ENCODE assay signal across 11 mouse cellular contexts in genomic region chr9:62540736-62541135, GRCm38 (mm10). TPM values are rescaled to one million over a fixed set of nuclear protein-coding genes. Genes with fewer than 3 reads are reported as not detected.
A peak's percentile ranks its signal among the peaks of the same experiment; 100 is the strongest.
DNase-seq lines count a peak whose midpoint lies in the region; ATAC-seq lines count a peak whose summit lies in the region.
"Had no signal": no experiment of that assay in that cellular context is flagged by ENCODE, and none has a peak within 500 bp of the region (broad histone marks: within the 10 kb centered on the region; RNA-seq: fewer than 3 reads in every experiment).

No protein-coding gene starts in this region.

- peaks cover 12% of the 10 kb centered on the region; the same call in 1 of the 2 replicates for H3K27me3 ChIP-seq in embryonic facial prominence, embryonic 12.5 days
- no peaks in the 10 kb centered on the region for H3K27me3 ChIP-seq in neural tube, embryonic 13.5 days

- H3K27ac ChIP-seq in embryonic facial prominence, embryonic 12.5 days, result peak overlapping the region; percentile 54
- H3K27ac ChIP-seq in neural tube, embryonic 13.5 days (replicated peaks), result peak overlapping the region; percentile 77
- H3K27ac ChIP-seq: liver, embryonic 13.5 days had no signal

- H3K4me1 ChIP-seq in embryonic facial prominence, embryonic 12.5 days, result peaks cover 22% of the 10 kb centered on the region
- H3K4me1 ChIP-seq in neural tube, embryonic 13.5 days (replicated peaks), result peaks cover 82% of the 10 kb centered on the region

- 42% methylated on average over 10 of the region's 10 CpGs for WGBS in embryonic facial prominence, embryonic 12.5 days
- 28% methylated on average over 10 of the region's 10 CpGs for WGBS in neural tube, embryonic 13.5 days

- no peak overlapping the region for H3K4me3 ChIP-seq in embryonic facial prominence, embryonic 12.5 days
- no peak overlapping the region for H3K4me3 ChIP-seq in neural tube, embryonic 13.5 days
- H3K4me3 ChIP-seq: erythroblast, embryonic 14.5 days; liver, embryonic 13.5 days had no signal

- no peaks in the 10 kb centered on the region for H3K36me3 ChIP-seq in embryonic facial prominence, embryonic 12.5 days
- H3K36me3 ChIP-seq in neural tube, embryonic 13.5 days, result no peaks in the 10 kb centered on the region
- H3K36me3 ChIP-seq: G1E; liver, embryonic 13.5 days had no signal

- H3K9me3 ChIP-seq in embryonic facial prominence, embryonic 12.5 days, result no peaks in the 10 kb centered on the region
- H3K9me3 ChIP-seq in neural tube, embryonic 13.5 days, result no peaks in the 10 kb centered on the region
- H3K9me3 ChIP-seq: G1E; liver, embryonic 13.5 days had no signal

- DNase-seq in kidney, postnatal 4 days, result peak; percentile 30 to 49
- no peak for DNase-seq in kidney, postnatal 36 days
- DNase-seq in layer of hippocampus, adult 8-10 months (ENCODE audit: low spot score in 2 of 2), result peak; percentile 86 to 93
- DNase-seq in c-Kit-positive CD71-positive TER-119-positive erythroid progenitor cells, embryonic 14.5 days (ENCODE audit: low spot score), result no peak
- DNase-seq in adrenal gland, postnatal 14 days, result no peak
- DNase-seq: liver, embryonic 13.5 days had no signal

- no peak for ATAC-seq in embryonic facial prominence, embryonic 12.5 days (ENCODE audit: insufficient number of reproducible peaks, insufficient read depth, low FRiP score, low TSS enrichment)
- ATAC-seq in neural tube, embryonic 13.5 days (ENCODE audit: low read depth), result peak; percentile 13; the same call in 1 of the 2 replicates
- no peak for ATAC-seq in activated CD4-positive, CD25-positive, alpha-beta regulatory T cell, adult 4 months

- no peak overlapping the region; the same call in 1 of the 2 replicates for H3K9ac ChIP-seq in embryonic facial prominence, embryonic 12.5 days
- no peak overlapping the region for H3K9ac ChIP-seq in neural tube, embryonic 13.5 days
- H3K9ac ChIP-seq: liver, embryonic 13.5 days had no signal

- no peak overlapping the region for H3K4me2 ChIP-seq in embryonic facial prominence, embryonic 12.5 days (replicated peaks)
- 0 out of 2 replicates have a peak overlapping the region, but pooled peaks have one; percentile 0 for H3K4me2 ChIP-seq in neural tube, embryonic 13.5 days
- H3K4me2 ChIP-seq: liver, embryonic 13.5 days had no signal

RNA-seq across cellular contexts. Expression of gene Coro2b, which starts 3.9 kb away (rescaled TPM):
- 12.9 and 13.5 TPM in 2 replicates for polyA plus RNA-seq in embryonic facial prominence, embryonic 12.5 days (2016; fragmentation: Nextera tagmentation; extraction: Ambion mirVana)
- 100 to 1,000 TPM; 201 to 245 (median 216) TPM for total RNA-seq in layer of hippocampus, adult 8-10 months (2022)
- polyA plus RNA-seq in neural tube, embryonic 13.5 days (2015; fragmentation: Nextera tagmentation; extraction: Ambion mirVana), result 41.5 and 43.8 TPM in 2 replicates
- polyA plus RNA-seq in activated CD4-positive, CD25-positive, alpha-beta regulatory T cell, adult 4 months (2017; shearing (Covaris generic)), result 1 to 10 TPM in 1 of 2 experiments, under 1 TPM in 1; 0.45 to 2.5 TPM
- total RNA-seq in adrenal gland, postnatal 14 days (2021), result 15.9 and 20.6 TPM in 2 replicates
- polyA plus RNA-seq: erythroblast, embryonic 14.5 days; G1E had no signal

Comparison
In these comparisons a context has a peak if more than half of its experiments do, and no peak if none do; other contexts are left out.
1. DNase-seq: peak in kidney, postnatal 4 days (2 of 2) and layer of hippocampus, adult 8-10 months (2 of 2); none in kidney, postnatal 36 days (0 of 2), c-Kit-positive CD71-positive TER-119-positive erythroid progenitor cells, embryonic 14.5 days (single experiment) and adrenal gland, postnatal 14 days (single experiment).